Mouse (Mus musculus): ENCODE data around the gene Mief1. TPM values are rescaled to one million over a fixed set of nuclear protein-coding genes. Genes with fewer than 3 reads are reported as not detected.
A peak's percentile ranks its signal among the peaks of the same experiment; 100 is the strongest.

Gene Mief1
- 10 to 100 TPM; 38.0 to 38.3 TPM for total RNA-seq (2021)

GRCm38 (mm10) chr15:80233733-80234509 lies at the start of gene Mief1:
Mief1 (plus strand) TSS chr15:80234018.
- peak; percentile 98 for DNase-seq

DNA sequence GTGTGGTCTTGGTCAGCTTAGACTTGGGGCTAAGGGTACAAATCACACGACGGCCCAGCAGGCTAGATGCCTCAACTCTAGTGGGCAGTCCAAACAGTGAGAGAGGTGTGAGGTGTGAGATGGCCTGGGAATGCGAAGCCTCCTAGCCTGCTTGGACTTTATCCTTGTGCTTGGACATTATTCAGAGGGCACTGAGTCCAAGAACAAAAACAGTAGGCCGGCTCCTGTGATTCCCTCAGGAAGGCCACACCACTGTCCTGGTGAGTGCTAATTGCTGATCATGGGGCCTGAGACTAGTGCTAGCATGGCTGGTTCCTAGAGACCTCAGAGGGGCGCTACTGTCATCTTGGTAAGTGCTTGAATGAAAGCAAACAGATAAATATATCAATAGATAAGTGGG lies 44.9 kb upstream of the Mief1 start:
- DNase-seq = no peak

DNA sequence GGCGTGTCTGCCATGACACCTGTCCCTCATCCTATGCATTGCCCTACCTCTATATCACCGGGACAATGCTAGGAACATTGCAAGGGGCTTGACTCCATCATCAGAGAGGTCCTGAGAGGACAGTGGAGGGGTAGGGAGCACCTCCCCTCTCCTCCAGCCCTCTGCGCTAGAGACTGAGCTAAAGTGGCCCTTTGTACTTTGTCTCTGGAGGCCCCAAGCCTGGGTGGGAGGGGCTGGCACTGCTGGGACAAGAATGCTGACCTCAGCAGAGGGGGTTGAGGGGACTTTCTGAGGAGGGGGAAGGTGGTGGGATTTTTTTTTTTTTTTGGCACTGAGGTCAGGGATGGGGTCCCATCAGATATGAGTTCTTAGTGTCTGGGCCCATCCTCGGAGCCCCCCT lies 43.7 kb upstream of the Mief1 start:
- no peak for DNase-seq

DNA sequence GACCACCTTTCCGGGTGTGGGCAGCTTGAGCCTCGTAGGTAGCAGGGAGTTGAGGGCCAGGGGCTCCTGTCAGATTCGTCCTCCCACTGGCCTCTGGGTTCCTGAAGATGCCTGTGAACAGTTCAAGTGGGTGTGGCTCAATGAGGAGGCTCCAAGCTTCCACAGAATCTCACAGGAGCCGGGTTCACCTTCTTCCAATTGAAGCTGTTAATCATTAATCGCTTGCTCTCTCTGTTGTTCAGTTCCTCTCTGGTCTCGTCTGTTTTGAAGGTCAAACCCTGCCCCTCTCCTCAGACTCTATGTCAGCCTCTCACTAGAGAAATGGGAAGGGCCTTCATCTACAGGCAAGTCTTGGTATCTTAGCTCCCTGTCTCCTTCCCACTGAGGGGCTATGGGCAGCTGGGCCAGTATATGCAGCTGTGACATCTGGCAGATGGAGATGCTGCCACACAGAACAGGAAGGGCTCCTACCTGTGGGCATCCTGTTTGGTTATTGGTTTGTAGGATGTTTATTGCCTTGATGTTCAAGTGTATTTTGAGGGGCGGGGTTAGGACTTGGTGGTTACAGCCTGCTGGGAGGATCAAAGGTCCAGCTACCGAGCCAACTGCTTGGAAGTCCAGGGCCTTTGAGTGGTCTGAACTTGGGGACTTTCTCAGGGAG lies 42.1 kb upstream of the Mief1 start:
- DNase-seq = no peak

DNA sequence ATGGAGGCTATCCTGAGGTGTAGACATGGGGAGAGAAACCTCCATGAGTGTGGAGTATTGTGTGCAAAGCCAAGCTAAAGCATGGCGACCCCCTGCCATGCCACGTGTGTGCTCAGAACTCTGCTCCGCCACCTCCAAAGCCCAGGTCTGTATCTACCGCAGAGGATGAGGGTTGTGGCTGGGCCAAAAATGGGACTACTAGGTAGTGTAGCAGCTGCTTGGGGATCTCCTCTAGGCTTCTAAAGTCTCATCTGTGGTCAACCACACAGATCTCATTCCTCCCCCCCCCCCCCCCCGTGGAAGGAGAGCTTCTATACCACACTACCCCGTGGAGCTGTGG lies 41.6 kb upstream of the Mief1 start:
- no peak for DNase-seq

DNA sequence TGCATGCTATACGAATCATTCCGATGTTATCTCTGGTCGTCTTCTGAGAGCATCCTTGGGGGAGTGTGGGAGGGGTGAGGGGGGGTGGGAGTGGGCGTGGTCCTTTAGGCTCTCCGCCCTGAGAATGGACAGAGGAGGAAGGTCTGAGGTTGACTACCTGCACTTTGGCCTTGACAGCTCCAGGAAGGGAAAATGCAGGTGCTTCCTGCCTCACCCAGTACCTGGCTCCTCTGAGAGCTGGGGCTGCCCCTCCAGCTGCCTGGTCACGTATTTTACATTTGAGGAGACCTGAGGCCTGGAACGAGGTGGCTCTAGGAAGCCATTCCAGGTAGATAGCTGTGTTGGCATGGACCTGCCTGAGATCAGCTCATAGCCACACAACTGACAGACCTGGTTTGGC lies 41.0 kb upstream of the Mief1 start:
- DNase-seq = no peak

DNA sequence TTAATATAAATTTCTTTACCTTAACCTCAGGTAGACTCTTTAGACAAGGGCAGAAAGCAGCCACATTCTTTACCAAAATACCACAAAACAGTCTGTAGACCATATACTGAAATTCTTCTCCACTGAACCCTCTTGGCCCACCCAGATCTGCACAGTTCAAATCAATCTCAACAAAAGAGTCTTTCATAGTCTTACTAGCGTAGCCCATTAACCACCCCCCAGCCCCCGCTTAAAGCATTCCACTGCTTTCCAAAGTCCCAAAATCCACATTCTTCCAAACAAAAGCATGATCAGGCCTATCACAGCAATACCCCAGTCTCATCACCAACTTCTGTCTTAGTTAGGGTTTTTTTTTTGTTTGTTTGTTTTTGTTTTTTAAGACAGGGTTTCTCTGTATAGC lies 34.3 kb upstream of the Mief1 start:
- no peak for DNase-seq

DNA sequence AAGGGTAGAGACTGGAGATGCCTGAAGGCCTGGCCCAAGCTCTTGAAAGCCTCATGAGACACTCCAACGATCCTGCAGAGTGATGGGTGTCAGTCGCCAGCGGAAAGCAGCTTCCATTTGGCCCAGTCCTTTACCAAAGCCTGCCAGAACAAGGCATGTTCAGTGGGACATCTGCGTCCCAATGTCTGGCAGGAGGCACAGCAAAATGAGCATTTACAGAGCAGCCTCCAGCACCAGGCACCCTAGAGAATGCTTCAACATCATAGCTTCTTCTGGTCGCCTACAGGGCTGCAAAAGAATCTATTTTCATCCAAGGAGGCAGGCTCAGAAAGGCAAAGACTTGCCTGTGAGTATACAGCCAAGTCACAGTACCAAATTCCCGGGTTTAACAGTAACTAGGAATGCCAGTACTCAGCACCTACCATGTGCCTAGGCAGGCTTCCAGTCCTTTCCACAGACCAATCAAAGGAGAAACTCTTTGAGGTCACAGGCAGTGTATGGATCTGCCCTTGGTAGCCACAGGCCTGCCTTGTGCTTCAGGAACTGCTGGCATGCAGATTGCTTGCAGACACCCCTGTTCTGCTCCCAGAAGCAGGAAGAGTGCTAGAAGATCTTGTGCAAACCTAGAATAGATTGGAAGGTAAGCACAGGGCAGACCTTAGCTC lies 31.6 kb upstream of the Mief1 start:
- no peak for DNase-seq

DNA sequence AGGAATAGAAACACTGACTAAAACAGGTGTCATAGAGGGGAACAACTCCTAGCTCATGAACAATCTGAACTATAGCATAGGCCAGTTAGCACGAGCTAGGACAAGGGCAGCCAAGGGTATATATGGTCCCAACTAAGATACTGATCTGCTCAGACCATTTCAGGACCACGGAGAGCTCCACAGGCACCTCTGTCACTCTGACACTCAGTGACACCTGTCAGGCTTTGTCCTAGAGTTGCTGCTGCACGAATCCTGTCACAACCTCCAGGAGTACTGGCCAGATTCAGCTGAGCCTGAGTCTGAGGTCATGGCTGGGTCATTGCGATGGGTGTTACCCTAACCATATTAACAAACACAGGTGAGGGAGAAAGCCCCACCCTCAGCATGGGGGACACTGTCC lies 30.4 kb upstream of the Mief1 start:
- no peak for DNase-seq

- DNase-seq = no peak
Observed at GRCm38 (mm10) chr15:80206057-80206565, 27.7 kb upstream of the Mief1 start.

- DNase-seq = no peak
Observed at GRCm38 (mm10) chr15:80208446-80208845, 25.4 kb upstream of the Mief1 start.

- no peak for DNase-seq
Observed at GRCm38 (mm10) chr15:80213688-80214087, 20.1 kb upstream of the Mief1 start.

DNA sequence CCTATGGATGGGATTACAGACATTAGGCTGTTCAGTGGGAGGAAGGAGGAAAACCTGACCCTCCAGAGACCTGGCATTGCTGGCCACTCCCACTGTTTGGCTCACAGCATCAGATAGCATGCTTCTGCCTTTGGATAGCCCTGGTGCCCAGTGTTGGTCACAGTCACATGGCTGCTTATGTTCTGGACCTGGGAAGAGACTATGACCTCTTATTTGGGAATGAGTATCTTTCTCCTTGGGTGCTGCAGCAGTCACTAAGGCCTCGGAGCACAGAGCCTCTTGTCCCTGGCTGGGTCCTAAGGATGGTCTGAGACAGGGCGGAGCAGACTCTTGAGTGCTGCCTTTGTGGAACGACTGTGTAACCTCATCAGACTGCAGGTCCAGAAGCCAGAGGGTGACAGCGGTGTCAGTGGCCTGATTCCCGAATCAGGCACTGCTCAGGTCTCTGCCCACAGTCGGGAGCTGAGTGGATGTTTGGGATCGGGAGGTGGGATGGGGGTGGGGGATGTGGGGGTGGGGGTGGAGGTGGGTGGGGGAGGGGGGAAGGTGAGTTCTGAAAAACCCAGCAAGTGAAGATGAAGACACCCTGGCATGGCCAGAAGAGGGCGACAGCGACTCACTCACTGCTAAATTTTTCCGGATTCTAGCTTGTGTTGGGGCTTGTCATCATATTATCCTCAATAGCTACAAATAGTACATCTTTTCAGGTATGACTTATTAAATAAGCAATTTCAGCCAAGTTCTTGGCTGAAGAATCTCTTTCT lies 17.9 kb upstream of the Mief1 start:
- DNase-seq = peak; percentile 61

DNA sequence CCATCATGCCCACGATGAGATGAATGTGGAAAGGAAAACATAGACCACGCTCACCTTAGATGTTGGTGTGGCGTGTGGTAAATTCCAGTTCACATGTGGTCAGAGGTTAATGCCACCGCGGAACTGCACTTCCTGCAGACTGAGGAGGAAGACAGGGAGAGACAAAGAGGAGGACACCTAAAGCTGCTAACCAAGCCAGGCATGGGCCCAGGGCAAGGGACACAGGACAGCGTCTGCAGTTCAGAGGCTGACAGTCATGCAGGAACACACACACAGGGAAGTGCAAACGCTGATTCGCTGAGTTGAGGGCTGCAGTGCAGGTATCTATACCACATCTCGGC lies 17.4 kb upstream of the Mief1 start:
- no peak for DNase-seq

GRCm38 (mm10) chr15:80217476-80217875 lies 16.3 kb upstream of the Mief1 start:
- no peak for DNase-seq

DNA sequence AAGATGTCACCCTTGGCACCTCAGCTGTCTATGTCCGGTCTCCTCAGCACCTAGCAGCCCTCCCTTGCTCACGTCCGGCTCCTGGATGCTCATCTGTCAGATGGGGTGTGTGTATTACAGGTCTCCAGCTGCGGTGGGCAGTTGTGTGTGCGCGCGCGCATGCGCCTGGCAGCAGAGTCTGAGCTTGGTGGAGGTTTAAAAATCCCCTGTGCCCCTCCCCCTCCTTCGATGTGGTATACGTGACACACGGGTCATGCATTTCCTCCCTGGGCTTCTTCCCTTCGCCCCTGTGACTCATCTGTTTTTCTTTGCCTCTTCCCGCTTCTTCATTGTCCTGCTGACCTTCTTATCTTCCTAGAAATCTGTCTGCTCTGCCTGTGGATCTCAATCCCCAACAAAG lies 14.6 kb upstream of the Mief1 start:
- DNase-seq = peak; percentile 23

GRCm38 (mm10) chr15:80219705-80220657 lies 13.8 kb upstream of the Mief1 start:
- no peak for DNase-seq

GRCm38 (mm10) chr15:80221031-80221430 lies 12.8 kb upstream of the Mief1 start:
- no peak for DNase-seq

DNA sequence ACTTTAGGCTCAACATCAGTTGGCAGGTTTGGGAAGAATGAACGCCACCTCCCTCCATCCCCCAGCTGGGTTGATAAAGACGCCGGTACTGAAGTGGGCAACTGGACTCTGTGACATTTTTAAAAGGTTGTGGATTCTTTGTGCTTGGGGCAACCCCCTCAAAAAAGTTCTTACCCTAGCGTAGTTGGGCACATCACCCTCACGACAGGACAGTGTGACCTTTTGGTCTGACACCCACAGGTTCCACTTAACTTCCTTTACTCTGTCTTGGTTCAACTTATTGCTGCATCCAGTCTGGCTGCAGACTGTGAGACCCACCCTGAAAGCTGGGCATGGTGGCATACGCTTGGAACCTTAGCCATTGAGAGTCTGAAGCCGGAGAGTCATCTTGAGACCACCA lies 10.1 kb upstream of the Mief1 start:
- no peak for DNase-seq

DNA sequence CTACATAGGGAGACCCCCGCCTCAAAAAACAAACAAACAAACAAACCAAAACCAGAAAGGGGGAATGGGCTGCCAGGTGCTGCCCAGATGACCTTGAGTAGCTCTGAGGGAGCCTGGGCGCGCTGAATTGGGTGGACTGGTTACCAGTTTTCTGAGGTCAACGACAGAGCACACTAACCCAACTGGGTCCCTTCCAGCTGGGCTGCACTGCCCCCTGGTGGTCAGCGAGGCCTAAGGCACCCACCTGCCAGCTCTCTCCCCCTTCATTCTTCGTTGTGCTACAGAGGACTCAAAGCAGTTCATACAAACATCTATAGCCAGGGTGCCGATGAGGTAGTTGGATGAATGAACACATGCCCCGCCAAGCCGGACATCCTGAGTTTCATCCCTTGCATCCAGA lies 8.6 kb upstream of the Mief1 start:
- DNase-seq = peak; percentile 89

GRCm38 (mm10) chr15:80225796-80226195 lies 8.0 kb upstream of the Mief1 start:
- DNase-seq = peak; percentile 76
